Mouse (Mus musculus): ENCODE results near the gene Fbxo2.

DNA sequence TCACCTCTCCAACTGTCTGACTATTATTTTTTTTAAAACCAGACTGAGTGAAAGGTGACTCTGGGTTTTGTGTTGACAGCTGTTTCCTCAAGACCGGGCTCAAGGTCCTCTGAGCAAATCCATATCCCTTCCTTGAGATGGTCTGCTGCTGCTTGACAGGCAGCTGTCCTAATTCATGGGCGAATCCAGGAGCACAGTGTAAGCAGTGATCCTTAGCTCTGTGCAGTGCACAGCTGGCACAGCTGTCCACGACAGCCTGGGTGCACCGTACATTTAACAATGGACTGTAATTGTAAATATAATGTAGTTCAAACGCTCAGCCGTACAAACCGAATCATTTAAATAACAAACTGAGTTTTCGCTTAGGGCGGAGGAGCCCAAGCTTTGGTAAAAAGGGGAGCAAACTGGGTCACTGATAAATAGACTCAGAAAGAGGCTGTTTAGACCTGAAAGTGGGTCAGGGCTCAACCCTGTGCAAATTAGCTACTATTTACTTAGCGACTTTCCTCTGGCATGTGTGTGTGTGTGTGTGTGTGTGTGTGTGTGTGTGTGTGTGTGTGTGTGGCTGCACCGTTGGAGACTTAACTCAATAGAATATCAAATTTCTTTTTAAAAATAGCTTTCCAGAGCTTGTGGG, 55.0 kb downstream of the Fbxo2 start:
- TF ChIP-seq POLR2A (IDR thresholded peaks at IDR 0.05; ENCODE audit: low read depth, low read length) = no peak
- no peak for TF ChIP-seq CTCF (IDR thresholded peaks at IDR 0.05; ENCODE audit: extremely low read depth, insufficient read length, insufficient replicate concordance, low read depth, low read length)

Data from small intestine, adult 2 months (tissue).